Mouse (Mus musculus) lung, adult 2 months (tissue): ENCODE results near the gene Sidt1. TPM values are rescaled to one million over a fixed set of nuclear protein-coding genes. Genes with fewer than 3 reads are reported as not detected.

Source experiments
- DNase-seq: peaks from one replicate; pipeline ENCODE4 v3.0.0; 2022
- H3K4me1 ChIP-seq: fragments of 200-500 bp; 2 replicates; pipeline ENCODE4 v1.6.1; 2011; ENCODE audit warnings: low read length; ENCODE audit not compliant: control insufficient read depth, insufficient read depth
- H3K4me3 ChIP-seq: fragments of 200-500 bp; replicated peaks from 2 replicates; pipeline ENCODE3; 2011; ENCODE audit warnings: low read depth, mild to moderate bottlenecking, control low read depth, low read length; ENCODE audit errors: extremely low read depth
- CTCF ChIP-seq: fragments of 200-500 bp; IDR thresholded peaks from 2 replicates; pipeline ENCODE4 v1.5.1; 2011; ENCODE audit warnings: mild to moderate bottlenecking, low read length, control low read depth; ENCODE audit not compliant: insufficient read depth
- POLR2A ChIP-seq: fragments of 200-500 bp; IDR thresholded peaks from 2 replicates; pipeline ENCODE4 v1.6.1; 2011; ENCODE audit warnings: low read depth, mild to moderate bottlenecking, control low read depth, low read length, borderline replicate concordance; ENCODE audit errors: extremely low read depth
- WGBS: fragments of 180-500 bp; shearing (Covaris S2); methylation state at CpG from one replicate; pipeline ENCODE4 v1.1.7; 2018; 5-methylcytosine and 5-hydroxymethylcytosine counted together
- polyA plus RNA-seq: library from polyadenylated mRNA; depleted of rRNA; stranded (reverse); fragments of >200 nt; gene quantifications from 2 replicates; pipeline ENCODE4 v1.2.3, GENCODE M21; 2012

The Sidt1 gene
- polyA plus RNA-seq, 1 experiment: 4.3 TPM

DNA sequence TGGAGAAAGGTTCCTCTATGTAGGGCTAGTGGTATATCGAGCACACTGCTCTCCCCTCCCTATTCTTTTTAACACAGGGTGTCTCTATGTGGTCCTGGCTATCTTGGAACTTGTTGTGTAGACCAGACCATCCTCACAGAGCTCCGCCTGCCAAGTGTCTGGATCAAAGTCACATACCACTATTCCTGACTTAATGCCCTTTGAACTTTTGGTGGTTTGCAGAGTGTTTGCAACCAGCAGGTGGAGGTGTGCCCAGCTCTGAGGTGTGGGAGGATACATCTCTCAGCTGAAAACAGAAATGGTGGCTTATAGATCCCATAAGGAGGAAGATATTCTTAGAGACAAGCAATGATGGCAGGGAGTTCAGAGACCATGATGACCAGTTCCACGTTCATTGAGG lies 75.5 kb downstream of the Sidt1 start:
- no peak for TF ChIP-seq CTCF
- TF ChIP-seq POLR2A: no peak
- Histone ChIP-seq H3K4me1 (no peaks in the 10 kb centered on the region), H3K4me3 (no peak overlapping the region)
- 84% methylated on average over 3 of the region's 3 CpGs for WGBS
- DNase-seq: no peak

DNA sequence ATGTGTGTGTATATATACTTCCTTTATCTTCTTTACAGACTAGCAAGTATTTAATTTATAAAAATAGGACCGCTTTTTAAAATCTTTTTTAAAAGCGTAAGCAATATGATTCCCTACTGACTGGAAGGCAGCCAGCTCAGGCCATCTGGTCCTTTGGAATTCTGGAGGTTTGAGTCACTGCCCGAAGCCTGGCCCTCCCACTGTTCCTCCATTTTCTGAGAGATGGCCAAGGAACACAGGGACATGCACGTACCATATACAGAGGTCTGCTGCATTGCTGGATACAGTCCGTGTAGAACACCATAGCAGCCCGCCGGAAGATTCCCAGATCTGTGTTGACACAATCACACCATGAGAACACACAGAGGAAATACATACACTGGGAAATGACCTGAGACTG lies 78.3 kb downstream of the Sidt1 start:
- WGBS: 55% methylated on average over 7 of the region's 7 CpGs
- Histone ChIP-seq H3K4me1 (no peaks in the 10 kb centered on the region), H3K4me3 (no peak overlapping the region)
- no peak for DNase-seq
- TF ChIP-seq POLR2A: no peak
- TF ChIP-seq CTCF: no peak

DNA sequence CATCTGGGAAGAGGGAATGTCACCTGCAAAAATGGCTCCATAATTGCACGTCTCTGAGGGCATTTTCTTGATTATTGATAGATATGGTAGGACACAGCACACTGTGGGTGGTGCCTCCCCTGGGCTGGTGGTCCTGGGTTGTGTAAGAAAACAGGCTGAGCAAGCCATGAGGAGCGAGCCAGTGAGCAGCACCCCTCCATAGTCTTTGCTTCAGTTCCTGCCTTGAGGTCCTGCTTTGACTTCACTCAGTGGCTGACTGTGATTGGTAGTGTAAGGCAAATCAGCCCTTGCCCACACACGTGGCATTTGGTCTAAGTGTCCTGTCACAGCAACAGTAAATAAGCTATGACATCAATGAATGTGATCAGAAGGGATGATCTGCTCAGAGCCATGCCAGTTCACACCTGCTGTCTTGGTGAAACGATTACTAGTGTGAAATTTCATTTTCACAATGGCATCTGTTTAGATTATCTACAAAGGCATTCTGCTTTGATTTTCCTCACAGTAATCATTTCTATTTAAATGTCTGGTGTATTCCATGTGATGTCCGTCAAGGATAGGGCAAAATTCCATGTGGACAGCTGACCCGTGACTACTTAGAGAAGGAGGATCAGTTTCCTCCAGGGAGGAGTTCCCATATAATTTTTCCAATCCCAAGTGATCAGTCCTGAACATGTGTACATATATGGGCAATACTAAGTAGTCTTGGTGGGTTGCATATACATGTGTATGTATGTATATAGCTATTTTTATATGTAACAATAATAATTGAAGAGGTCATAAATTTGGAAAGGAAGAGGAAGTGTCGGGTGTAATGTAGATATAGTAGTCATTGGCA lies 79.0 kb downstream of the Sidt1 start:
- no peaks in the 10 kb centered on the region for H3K4me1 ChIP-seq
- TF ChIP-seq CTCF: no peak
- no peak for TF ChIP-seq POLR2A
- 64% methylated on average over 7 of the region's 7 CpGs for WGBS
- DNase-seq: no peak
- H3K4me3 ChIP-seq: no peak overlapping the region

- 89% methylated on average over 3 of the region's 3 CpGs for WGBS
- no peak for DNase-seq
- TF ChIP-seq CTCF (no peak), POLR2A (no peak)
- Histone ChIP-seq H3K4me1 (no peaks in the 10 kb centered on the region), H3K4me3 (no peak overlapping the region)
Observed at GRCm38 (mm10) chr16:44252735-44253134, 80.3 kb downstream of the Sidt1 start.

DNA sequence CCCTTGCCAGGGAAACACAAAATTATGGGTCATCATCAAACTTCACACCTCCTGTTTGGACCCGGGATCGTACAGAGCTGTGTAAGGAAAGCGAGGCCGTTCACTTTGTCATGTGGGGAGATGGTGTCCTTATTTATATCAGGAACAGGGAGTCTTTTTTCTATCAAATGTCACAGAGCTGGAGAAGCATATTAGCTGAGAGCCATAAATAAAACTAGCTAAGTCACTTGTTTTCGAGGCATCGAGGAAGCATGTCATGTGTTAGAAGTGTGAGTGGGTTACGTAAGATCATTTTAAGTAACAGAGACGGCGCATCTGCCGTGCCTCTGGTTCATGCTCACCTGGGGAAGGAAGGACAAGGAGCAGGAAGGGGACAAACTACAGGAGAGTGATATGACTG lies 83.0 kb downstream of the Sidt1 start:
- Histone ChIP-seq H3K4me1 (no peaks in the 10 kb centered on the region), H3K4me3 (no peak overlapping the region)
- DNase-seq: no peak
- TF ChIP-seq CTCF: no peak
- no peak for TF ChIP-seq POLR2A
- 77% methylated on average over 10 of the region's 10 CpGs for WGBS

- no peak overlapping the region for H3K4me3 ChIP-seq
- no peaks in the 10 kb centered on the region for H3K4me1 ChIP-seq
- TF ChIP-seq POLR2A (no peak), CTCF (no peak)
- no peak for DNase-seq
- 60% methylated on average over 7 of the region's 7 CpGs for WGBS
Observed at GRCm38 (mm10) chr16:44243323-44243722, 89.7 kb downstream of the Sidt1 start.

GRCm38 (mm10) chr16:44242633-44243032 lies 90.4 kb downstream of the Sidt1 start:
- Histone ChIP-seq H3K4me3 (no peak overlapping the region), H3K4me1 (no peaks in the 10 kb centered on the region)
- 0% methylated on average over 1 of the region's 1 CpGs for WGBS
- DNase-seq: peak; percentile 64
- TF ChIP-seq POLR2A (no peak), CTCF (peak; percentile 92)

- WGBS: 52% methylated on average over 8 of the region's 8 CpGs
- TF ChIP-seq CTCF (no peak), POLR2A (no peak)
- Histone ChIP-seq H3K4me1 (no peaks in the 10 kb centered on the region), H3K4me3 (no peak overlapping the region)
- no peak for DNase-seq
Observed at GRCm38 (mm10) chr16:44240406-44240805, 92.6 kb downstream of the Sidt1 start.

DNA sequence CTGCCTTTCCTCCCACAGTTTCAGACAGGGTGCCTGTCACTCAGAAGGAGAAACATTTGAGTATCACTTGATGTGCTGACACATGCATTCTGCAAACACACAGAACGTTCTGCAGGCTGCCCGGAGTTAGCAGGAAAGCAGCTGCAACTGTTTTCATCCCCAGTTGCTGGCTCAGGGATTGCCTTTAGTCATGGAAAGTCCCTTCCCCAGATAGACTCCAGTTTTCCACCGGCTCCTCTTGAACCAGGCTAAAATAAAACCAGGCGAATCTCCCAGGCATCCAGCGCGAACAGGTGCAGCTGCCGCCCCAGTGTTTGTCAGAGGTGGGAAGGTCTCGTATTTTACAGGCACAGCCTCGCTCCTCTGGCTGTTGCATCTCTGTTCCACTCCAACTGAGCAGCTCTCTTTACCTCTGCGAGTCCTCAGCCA lies 94.1 kb downstream of the Sidt1 start:
- WGBS: 45% methylated on average over 10 of the region's 10 CpGs
- no peak for DNase-seq

GRCm38 (mm10) chr16:44237836-44238235 lies 95.2 kb downstream of the Sidt1 start:
- DNase-seq: no peak
- no peak overlapping the region for H3K4me3 ChIP-seq
- WGBS: 76% methylated on average over 3 of the region's 3 CpGs
- TF ChIP-seq POLR2A (no peak), CTCF (no peak)
- no peaks in the 10 kb centered on the region for H3K4me1 ChIP-seq

More for the DNA sequence above, 94.1 kb downstream of the Sidt1 start:
- Histone ChIP-seq H3K4me1 (no peaks in the 10 kb centered on the region), H3K4me3 (no peak overlapping the region)
- TF ChIP-seq CTCF (no peak), POLR2A (no peak)

- H3K4me1 ChIP-seq: no peaks in the 10 kb centered on the region
- no peak for DNase-seq
- H3K4me3 ChIP-seq: no peak overlapping the region
- TF ChIP-seq CTCF (no peak), POLR2A (no peak)
- 76% methylated on average over 7 of the region's 7 CpGs for WGBS
Observed at GRCm38 (mm10) chr16:44233019-44233418, 100.0 kb downstream of the Sidt1 start.
